Mouse (Mus musculus) G1E (cell line): ENCODE data around the gene Sae1.

ENCODE experiments used
- CTCF ChIP-seq: IDR thresholded peaks from 2 replicates; pipeline ENCODE4 v1.5.1; 2012; ENCODE audit warnings: low read depth, low read length, inconsistent platforms, mixed read lengths
- GATA1 ChIP-seq: IDR thresholded peaks from 2 replicates; pipeline ENCODE4 v1.6.1; 2012; ENCODE audit warnings: borderline replicate concordance, low read length, inconsistent platforms, mixed read lengths
- GATA2 ChIP-seq: IDR thresholded peaks from 2 replicates; pipeline ENCODE4 v1.6.1; 2012; ENCODE audit warnings: low read depth, low read length, inconsistent platforms, borderline replicate concordance
- POLR2AphosphoS5 ChIP-seq: IDR thresholded peaks from 2 replicates; pipeline ENCODE4 v1.6.1; 2012; ENCODE audit warnings: low read depth, low read length, inconsistent platforms; ENCODE audit not compliant: insufficient replicate concordance
- TAL1 ChIP-seq: conservative IDR thresholded peaks from 2 replicates; pipeline ENCODE4 v1.6.1; 2012; ENCODE audit warnings: low read depth, low read length, inconsistent platforms, mixed read lengths

GRCm38 (mm10) chr7:16423731-16424130, 36.1 kb upstream of the Sae1 start:
- TF ChIP-seq GATA1: no peak
- TF ChIP-seq CTCF: no peak
- no peak for TF ChIP-seq TAL1
- TF ChIP-seq POLR2AphosphoS5: no peak
- TF ChIP-seq GATA2: no peak
